Mouse (Mus musculus): ENCODE results near the gene Abhd17a.
A peak's percentile ranks its signal among the peaks of the same experiment; 100 is the strongest.
"Not testable (repeated sequence)": the region's sequence is repeated elsewhere in the genome, so short reads cannot be mapped to it uniquely, and the experiment has no call there.

Abhd17a gene

GRCm38 (mm10) chr10:80608435-80608834, 18.3 kb upstream of the Abhd17a start:
- DNase-seq (ENCODE audit: low read depth) = no peak

GRCm38 (mm10) chr10:80606737-80607350, 16.7 kb upstream of the Abhd17a start:
- DNase-seq (ENCODE audit: low read depth) = no peak

GRCm38 (mm10) chr10:80606306-80606705, 16.2 kb upstream of the Abhd17a start:
- no peak for DNase-seq (ENCODE audit: low read depth)

DNA sequence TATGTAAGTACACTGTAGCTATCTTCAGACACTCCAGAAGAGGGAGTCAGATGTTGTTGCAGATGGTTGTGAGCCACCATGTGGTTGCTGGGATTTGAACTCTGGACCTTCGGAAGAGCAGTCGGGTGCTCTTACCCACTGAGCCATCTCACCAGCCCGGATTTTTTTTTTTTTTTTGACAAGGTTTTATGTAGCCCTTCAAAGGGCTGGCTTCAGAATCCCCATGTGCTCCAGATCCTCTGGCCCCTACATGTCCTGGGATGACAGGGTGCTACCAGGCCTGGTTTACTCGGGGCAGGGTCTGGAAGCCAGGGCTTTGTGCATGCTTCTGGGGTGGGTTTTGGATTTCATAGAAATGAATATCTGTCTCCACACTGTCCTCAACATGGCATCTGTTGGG, 15.6 kb upstream of the Abhd17a start, which contains the start of gene Gm49322:
Gm49322 (plus strand) TSS at position 301 of the 400 bp plus-strand sequence.
- not testable (repeated sequence) for DNase-seq (ENCODE audit: low read depth)

DNA sequence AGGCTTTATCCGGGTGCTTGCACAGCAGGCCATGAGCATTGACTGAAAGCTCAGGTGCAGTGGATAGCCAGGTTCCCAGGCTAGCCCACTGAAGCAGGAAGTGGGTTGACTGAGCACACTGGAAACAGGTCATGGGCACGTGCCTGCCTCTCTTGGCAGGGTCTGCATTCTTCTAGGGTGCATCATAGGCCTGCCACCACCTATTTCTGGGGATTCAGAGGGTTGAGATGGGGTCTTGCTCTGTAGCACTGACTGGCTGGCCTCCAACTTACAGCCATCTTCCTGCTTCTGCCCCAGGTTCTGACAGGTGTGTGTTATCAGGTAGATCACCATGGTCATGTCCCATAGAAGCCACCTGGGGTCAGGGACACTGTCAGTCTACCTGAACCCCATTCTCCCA, 14.8 kb upstream of the Abhd17a start:
- DNase-seq (ENCODE audit: low read depth) = no peak

DNA sequence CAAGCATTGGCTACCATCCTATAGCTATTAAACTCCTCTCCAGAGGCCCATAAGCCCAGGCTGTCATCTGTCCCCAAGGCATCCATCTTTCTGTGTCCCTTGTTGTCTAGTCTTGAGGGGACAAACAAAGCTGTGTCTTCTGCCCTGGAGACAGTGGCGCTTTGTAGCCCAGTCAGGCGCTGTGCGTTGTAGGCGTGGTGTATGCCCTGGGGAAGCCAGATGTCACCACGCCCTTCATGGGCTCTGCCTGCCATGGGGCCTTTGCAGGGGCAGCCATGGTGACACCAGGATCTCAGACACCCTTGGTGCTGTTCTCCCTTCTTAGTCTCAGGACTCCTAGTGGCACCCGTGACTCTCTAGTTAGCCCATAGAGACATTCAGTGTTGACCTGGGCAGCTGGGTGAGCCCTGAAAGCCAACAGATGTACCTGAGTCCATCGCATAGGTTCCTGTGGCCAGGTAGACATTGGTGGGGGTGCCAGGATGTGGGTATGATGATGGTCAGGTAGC, 13.9 kb upstream of the Abhd17a start:
- peak; percentile 80 for DNase-seq (ENCODE audit: low read depth)

GRCm38 (mm10) chr10:80603364-80603763, 13.2 kb upstream of the Abhd17a start:
- no peak for DNase-seq (ENCODE audit: low read depth)

- peak; percentile 93 for DNase-seq (ENCODE audit: low read depth)
Observed at GRCm38 (mm10) chr10:80602698-80603325, 12.7 kb upstream of the Abhd17a start, which contains the start of the genes Scamp4 and Adat3. TSS of gene Scamp4 (plus strand) at chr10:80602872. TSS of gene Adat3 (plus strand) at chr10:80602880.

GRCm38 (mm10) chr10:80596318-80596717, 6.2 kb upstream of the Abhd17a start:
- no peak for DNase-seq (ENCODE audit: low read depth)

DNA sequence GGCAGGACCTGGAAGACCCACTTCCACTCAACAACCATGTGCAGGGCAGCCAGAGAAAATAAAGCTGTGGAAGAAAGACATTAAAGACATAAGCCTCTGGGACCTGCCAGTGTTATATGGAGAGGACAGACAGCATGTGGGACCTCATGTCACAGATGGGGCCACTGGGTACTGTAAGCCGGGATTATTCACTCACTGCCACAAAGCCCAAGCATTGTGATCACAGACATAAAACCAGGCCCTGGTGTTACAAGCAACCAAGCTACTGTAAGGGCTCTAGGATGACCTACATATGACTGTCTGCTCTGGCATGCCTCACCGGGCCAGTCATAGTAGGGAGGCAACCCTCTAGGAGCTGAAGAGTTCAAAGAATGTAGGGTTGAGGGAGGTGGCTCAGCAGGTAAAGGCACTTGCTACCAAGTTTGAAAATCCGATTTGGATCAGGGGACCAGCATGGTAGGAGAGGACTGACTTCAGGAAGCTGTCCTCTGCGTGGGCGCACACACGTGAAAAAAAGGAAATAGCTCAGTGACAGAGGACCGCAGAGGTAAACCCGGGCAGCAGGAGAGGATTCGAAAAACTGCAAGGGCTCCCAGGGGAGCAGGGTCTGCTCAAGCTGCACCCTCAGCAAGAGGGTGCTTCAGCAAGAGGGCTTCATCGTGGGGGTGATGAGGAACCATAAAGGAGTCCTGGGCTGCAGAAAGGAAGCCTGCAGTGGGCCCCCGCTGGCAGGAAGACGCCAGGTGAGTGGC, 838 bp downstream of the Abhd17a start:
- DNase-seq (ENCODE audit: low read depth) = no peak

DNA sequence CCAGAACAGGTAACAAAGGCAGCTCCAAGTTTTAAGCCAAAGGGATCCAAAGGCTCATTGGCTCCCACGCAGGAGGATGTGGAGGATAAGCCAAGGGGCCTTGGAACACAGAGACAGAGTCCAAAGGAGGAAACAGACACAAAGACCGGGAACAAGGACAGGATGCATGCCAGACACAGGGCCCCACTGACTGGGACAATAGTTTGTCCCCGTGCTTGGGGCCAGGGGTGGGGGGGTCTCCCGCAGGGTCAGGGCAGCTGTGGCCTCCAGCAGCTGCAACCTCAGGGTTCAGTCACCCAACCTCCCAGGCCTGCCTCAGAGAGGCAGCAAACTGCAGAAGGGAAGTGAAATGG, 2.9 kb downstream of the Abhd17a start:
- no peak for DNase-seq (ENCODE audit: low read depth)

GRCm38 (mm10) chr10:80586407-80587304, 3.5 kb downstream of the Abhd17a start:
- DNase-seq (ENCODE audit: low read depth) = no peak

DNA sequence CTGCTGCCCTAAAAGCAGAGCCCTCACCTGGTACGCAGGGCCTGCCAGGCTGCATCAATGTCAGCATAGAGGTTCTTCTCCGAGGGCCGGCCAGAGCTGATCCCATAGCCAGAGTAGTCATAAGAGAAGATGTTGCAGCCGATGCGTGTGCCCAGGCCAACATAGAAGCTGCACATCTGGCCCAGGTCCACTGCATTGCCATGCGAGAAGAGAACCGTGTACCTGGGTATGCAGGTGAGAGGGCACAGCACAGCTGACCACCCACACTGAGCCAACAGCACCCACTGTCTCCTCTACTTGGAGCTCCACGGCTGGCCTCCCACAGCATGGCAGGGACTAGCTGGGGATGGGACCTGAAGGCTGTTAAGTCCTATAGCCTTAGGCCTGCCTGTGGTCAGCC, 4.6 kb downstream of the Abhd17a start:
- DNase-seq (ENCODE audit: low read depth) = no peak

DNA sequence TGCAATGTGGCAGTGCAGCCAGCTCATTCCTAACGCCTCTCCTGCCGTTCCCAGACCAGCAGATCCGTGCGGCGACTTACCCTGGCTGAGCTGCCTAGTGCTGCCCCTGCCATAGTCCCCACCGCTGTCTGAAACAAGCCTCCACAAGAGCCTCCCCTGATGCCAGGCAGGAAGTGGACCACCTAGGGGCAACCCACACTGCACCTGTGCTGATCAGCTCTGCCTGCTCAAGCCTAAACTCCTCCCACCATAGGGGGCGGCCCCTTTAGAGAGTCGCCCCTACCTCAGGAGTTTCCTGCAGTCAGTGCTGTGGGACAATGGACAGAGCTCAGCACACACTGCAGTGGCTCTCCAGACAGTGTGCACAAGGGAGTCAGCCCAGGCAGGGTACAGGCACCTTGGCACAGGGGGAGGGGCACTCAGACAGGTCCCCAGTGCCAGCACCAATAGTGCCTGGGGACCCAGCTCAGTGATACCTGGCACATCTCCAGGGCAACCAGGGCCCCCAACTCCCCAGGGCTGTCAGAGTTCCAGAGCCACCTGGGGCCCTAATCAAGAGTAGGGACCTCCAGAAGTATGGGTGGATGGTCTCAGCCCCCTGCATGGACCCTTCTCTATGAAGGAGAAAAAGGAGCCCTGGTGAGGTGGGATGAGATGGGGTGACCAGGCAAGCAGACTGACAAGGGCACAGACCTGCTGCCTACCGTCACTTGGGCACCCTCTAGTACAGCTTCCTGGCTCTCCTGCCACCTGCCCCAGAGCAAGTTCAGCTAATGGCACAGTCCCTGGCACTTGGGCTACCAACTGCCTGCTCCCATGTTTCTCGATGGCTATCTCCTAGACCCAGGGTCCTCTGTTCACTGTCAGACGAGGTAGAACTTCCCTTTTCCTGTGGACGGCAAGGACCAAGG, 5.2 kb downstream of the Abhd17a start:
- no peak for DNase-seq (ENCODE audit: low read depth)

DNA sequence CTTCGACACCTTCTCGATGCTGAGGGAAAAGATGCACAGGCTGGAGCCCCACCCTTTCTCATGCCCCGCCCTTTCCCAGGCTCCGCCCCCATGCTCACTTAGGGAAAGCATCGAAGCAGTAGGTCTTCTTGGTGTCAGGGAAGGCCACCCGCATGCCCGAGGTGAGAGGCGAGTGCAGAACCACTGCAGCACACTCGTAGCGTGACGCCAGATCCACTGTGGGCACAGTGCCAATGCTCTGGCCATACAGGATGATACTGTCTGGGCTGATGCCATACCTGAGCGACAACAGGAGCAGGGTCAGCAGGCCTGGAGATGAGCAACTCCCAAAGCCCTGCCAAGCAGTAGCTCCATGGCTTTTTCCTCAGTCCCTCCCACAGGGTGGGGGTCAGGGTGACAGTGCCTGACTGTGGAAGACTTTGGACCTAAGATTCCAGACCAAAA, 6.1 kb downstream of the Abhd17a start:
- DNase-seq (ENCODE audit: low read depth) = no peak

GRCm38 (mm10) chr10:80583047-80583446, 7.1 kb downstream of the Abhd17a start:
- DNase-seq (ENCODE audit: low read depth) = no peak

DNA sequence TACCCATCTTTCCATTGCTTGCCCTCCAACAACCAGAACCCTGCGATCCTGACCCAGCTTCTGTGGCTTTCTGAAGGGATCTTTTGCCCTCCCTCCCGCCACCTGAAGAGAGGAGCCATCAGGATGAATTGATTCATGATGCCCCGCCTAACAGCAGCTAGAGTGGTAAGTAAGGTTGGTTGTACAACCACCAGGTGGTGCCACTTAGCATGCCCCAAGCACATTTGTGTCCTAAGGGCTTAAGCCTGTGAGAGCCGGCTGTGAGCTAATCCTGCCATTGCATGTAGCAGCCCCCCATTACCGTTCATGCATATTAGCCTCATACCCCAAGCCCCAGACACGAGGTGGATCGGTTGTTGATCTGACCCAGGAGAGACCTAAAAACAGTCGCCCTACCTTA, 11.2 kb downstream of the Abhd17a start:
- peak; percentile 93 for DNase-seq (ENCODE audit: low read depth)

DNA sequence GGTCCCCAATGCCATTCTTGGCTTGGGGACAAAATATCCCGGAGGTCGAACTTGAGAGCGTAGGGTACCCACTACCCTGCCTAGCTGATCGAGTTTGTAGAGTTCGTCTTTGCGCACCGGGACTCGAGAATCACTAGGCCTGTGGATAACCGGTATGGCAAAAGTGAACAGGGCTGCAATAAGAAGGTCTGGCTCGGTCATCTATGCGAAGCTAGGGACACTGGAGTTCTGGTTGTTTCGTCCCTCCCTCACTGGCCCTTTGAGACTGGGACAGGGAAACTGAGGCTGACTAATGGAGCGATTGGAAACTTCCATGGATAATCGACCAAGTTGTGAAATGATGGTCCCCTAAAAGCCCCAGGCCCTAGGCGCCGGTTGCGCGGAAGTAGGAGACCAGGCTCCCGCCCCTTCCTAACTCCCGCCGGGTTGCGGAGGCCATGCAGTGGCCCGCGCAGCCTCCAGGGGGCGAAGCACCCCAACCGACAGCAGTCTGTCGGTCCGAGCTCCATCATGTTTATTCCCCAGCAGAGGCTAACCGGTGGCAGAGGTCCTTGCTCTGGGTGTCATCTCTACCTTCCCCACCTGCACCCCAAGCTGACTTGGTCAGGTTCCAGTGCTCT, 11.9 kb downstream of the Abhd17a start:
- no peak for DNase-seq (ENCODE audit: low read depth)

- DNase-seq (ENCODE audit: low read depth) = peak; percentile 91
Observed at GRCm38 (mm10) chr10:80577195-80578130, 12.7 kb downstream of the Abhd17a start, which contains the start of gene Klf16. TSS of gene Klf16 (minus strand) at chr10:80577321.
